Mouse (Mus musculus) testis, postnatal 10 days (tissue): ENCODE data around the gene Stpg1.

Experiments
- DNase-seq: peaks from one replicate; pipeline ENCODE4 v3.0.0; 2021; ENCODE audit warnings: low spot score

Stpg1 gene

GRCm38 (mm10) chr4:135494521-135495396 is at the start of gene Stpg1, which contains the start of gene Nipal3:
Gene Stpg1, plus strand, starts transcription at chr4:135494790.
Gene Nipal3, minus strand, starts transcription at chr4:135495038.
- peak; percentile 83 for DNase-seq

- no peak for DNase-seq
Observed at GRCm38 (mm10) chr4:135451360-135452015, 43.1 kb upstream of the Stpg1 start.

GRCm38 (mm10) chr4:135453164-135453563 is 41.4 kb upstream of the Stpg1 start:
- DNase-seq = no peak

GRCm38 (mm10) chr4:135453572-135453971 is 41.0 kb upstream of the Stpg1 start:
- DNase-seq = no peak

GRCm38 (mm10) chr4:135463406-135463805 is 31.2 kb upstream of the Stpg1 start:
- DNase-seq = no peak

GRCm38 (mm10) chr4:135477851-135478250 is 16.7 kb upstream of the Stpg1 start:
- no peak for DNase-seq

- no peak for DNase-seq
Observed at GRCm38 (mm10) chr4:135480370-135480769, 14.2 kb upstream of the Stpg1 start.

- DNase-seq = no peak
Observed at GRCm38 (mm10) chr4:135485086-135485485, 9.5 kb upstream of the Stpg1 start.

GRCm38 (mm10) chr4:135486352-135486751 is 8.2 kb upstream of the Stpg1 start:
- no peak for DNase-seq

GRCm38 (mm10) chr4:135489256-135489655 is 5.3 kb upstream of the Stpg1 start:
- DNase-seq = no peak

- no peak for DNase-seq
Observed at GRCm38 (mm10) chr4:135493271-135493670, 1.3 kb upstream of the Stpg1 start.

- no peak for DNase-seq
Observed at GRCm38 (mm10) chr4:135493691-135494520, 684 bp upstream of the Stpg1 start.

- no peak for DNase-seq
Observed at GRCm38 (mm10) chr4:135495397-135495791, 804 bp downstream of the Stpg1 start.

GRCm38 (mm10) chr4:135495810-135496209 is 1.2 kb downstream of the Stpg1 start:
- peak; percentile 76 for DNase-seq

- no peak for DNase-seq
Observed at GRCm38 (mm10) chr4:135498136-135498535, 3.5 kb downstream of the Stpg1 start.

- DNase-seq = no peak
Observed at GRCm38 (mm10) chr4:135499831-135500230, 5.2 kb downstream of the Stpg1 start.

GRCm38 (mm10) chr4:135501587-135501986 is 7.0 kb downstream of the Stpg1 start:
- no peak for DNase-seq

GRCm38 (mm10) chr4:135505794-135506193 is 11.2 kb downstream of the Stpg1 start:
- no peak for DNase-seq

- no peak for DNase-seq
Observed at GRCm38 (mm10) chr4:135507547-135508350, 13.2 kb downstream of the Stpg1 start.

GRCm38 (mm10) chr4:135508419-135509039 is 13.9 kb downstream of the Stpg1 start:
- peak; percentile 84 for DNase-seq

GRCm38 (mm10) chr4:135509515-135509914 is 14.9 kb downstream of the Stpg1 start:
- DNase-seq = no peak
